Mouse (Mus musculus): ENCODE results near the gene Ctsz.

Gene Ctsz

DNA sequence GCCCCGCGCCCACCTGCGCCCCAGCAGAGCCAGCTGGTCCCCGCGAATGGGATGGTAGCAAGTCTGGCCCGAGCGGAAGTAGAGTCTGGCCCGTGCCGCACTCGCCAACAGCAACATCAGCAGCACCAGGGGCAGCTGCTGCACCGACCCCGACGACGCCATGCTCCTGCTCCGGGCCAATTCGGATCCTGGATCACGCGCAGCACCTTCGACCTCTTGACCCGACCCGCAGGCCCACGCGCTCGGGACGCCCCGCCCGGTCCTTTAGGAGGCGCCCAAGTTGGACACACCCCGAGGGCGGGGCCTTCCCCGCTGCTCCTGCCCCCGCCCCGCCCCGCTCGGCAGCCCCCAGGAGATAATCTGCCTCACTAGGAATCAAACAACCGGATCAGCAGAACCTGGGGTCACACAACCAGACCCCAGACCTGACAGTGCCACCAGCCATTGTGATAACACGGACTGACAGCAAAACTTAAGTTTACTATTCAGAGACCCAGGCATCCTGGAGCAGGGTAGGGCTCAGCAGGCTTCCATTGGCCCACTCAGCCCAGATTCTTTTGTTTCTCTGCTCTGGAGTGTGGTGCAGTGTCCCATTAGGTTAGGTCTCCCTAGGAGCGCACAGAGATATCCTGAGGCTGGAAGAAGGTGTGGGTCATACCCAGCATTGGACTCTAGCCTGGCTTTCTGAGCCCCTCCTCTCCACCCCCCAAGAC lies at the start of gene Ctsz:
Gene Ctsz, minus strand, starts transcription at position 303 of the 713 bp plus-strand sequence.
- ChIA-PET POLR2A (interaction anchor here (0.6 to 3.0 kb wide), 9 partner anchors 11 to 236 kb away, joined by 3 to 15 read pairs (median 3); partner anchors contain the start of gene Atp5e (in 2 of the 4)), CTCF (interaction anchor here in 2 of 4 experiments (0.5 to 0.6 kb wide), 2 partner anchors 33 to 1666 kb away, joined by 3 to 5 read pairs; no protein-coding TSS in a partner anchor)

DNA sequence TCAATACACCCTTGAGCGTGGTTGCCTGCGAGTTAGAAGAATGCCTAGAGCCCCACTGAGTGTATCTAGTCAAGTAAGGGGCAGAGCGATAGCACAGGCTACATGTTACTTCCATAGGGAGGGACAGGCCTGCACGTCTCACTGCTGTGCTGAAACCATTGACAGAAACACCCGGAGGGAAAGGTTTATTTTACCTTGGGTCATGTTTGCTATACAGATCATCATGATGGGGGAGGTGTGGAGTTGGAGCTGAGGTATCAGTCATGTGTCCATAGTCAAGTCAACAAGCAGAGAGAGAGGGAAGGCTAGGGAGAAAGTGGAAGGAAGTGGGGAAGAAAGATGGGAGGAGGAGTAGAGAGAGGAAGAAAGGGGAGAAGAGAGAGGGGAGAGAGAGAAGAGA lies 48.2 kb upstream of the Ctsz start:
- CTCF ChIA-PET, result no interaction called here
- POLR2A ChIA-PET, result interaction anchor here in 1 of 4 experiments (0.5 kb wide), 1 partner anchor 175 kb away, joined by 3 read pairs; no protein-coding TSS in a partner anchor

DNA sequence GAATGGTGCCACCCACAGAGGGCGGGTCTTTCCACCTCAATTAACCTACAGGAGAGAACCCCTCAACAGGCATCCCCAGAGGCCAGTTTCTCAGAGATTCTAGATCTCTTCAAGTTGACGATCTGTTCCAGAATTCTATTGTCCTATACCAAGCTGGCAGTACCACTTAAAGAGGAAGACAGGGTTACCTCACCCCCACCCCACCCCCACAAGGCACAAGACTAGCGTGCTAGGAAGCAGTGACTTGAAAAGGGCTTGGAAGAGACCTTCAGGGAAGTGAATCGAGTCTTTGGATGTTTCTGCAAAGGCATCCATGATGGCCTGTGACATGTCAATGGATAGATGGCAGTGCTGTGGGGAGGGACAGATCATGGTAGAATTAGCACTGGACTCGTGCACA lies 39.9 kb upstream of the Ctsz start:
- ChIA-PET CTCF (interaction anchor here in 1 of 4 experiments (0.5 kb wide), 1 partner anchor 914 kb away, joined by 9 read pairs; no protein-coding TSS in a partner anchor), POLR2A (interaction anchor here in 1 of 4 experiments (0.6 kb wide), 1 partner anchor 28 kb away, joined by 3 read pairs; the partner anchor contains the start of gene Tubb1)

DNA sequence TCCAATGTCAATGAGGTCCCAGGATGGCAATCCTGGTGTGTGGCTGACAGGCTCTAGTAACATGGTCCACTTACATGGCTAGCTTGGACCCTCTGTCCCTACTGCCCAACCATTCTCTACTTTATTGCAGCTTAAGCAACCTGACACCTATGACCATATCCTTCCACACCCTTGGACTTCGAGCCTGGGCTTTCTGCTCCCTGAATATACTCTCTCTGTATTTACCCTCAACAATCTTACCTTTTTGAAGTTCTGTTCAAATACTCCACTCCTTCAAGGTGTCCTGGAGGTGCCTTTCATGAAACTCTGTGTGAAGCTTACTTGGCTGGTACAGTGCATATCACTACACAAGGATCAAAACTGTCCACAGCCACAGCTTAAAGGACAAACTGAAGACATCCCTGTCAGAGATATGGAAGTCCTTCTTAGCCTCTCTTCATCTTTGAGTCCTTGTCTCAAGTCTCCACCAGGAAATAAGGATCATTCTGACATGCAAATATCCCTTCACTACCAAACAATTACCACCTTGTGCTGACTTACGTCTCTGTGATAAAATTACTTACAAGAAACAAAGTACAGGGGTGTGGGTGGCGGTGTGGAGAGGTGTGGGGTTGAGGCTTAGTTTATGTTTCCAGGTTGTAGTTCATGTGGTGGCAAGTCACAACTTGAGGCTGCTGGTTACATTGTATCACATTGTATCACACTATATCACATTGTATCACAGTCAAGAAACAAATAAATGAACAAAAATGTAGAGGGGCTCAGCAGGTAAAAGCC lies 38.9 kb upstream of the Ctsz start:
- CTCF ChIA-PET, result interaction anchor here in 1 of 4 experiments (0.7 kb wide), 1 partner anchor 13 kb away, joined by 4 read pairs; no protein-coding TSS in a partner anchor
- POLR2A ChIA-PET, result interaction anchor here in 2 of 4 experiments (1.0 to 1.1 kb wide), 2 partner anchors 13 to 15 kb away, joined by 3 to 4 read pairs; no protein-coding TSS in a partner anchor

DNA sequence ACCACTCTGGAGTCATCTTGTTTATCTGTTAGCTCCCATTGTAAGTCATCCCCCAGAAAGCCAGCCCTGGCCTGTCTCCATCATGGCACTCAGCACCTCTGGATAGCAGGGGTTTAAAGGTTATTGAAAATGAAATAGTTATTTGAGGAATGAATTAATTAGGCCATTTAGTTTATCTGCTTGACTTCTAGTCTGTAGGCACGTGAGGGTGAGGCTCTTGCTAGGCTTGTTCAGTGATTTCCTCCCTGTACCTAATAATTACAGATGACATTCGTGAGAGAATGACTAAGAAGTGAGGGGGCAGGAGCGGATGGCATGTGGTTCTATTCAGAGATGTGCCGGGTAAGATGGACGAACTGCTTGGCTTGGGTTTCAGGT lies 34.7 kb upstream of the Ctsz start:
- CTCF ChIA-PET, result no interaction called here

DNA sequence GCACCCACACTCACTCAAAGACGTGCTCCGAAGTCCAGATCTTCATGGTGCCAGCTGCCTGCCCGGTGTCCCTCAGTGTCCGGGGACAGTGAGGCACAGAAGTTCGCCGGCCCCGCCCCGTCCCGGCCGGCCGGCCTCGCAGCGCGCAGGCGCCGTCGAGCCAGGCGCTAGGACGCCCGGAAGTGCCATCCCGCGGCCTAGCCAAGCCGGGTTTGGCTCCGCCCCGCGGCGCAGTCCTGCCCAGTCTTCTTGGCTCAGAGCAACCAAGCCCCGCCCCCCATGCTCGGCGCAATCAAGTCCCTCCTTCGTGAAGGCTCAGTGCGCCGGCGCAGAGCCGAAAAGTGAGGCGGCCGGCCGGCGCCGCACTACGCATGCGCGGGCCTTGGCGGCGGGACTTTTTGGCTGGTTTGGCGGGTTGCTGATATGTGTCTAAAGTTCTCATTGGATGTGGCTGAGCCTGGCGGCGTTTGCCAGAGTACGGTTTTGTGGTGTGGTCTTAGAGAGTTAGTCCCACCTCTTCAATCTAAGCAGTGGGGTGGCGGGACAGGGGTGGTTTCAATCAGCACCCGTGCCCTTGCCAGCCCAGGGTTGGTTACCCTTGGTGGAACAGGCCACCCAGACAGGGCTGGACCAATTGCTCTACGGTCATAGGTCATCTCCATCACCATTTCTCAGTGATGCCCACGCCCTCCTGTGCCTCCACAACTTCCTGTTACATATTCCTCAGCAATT lies 34.1 kb upstream of the Ctsz start, which contains the start of gene Prelid3b:
Gene Prelid3b, minus strand, starts transcription at position 264 of the 732 bp plus-strand sequence.
- ChIA-PET CTCF (no interaction called here), POLR2A (interaction anchor here in 3 of 4 experiments (0.6 to 7.0 kb wide), 10 partner anchors 9 to 258 kb away, joined by 3 to 47 read pairs (median 3); partner anchors contain the start of genes Atp5e (in 3 of the 3) and Nelfcd (in 1 of the 3))

More for the DNA sequence above, 34.7 kb upstream of the Ctsz start:
- POLR2A ChIA-PET, result interaction anchor here in 2 of 4 experiments (0.8 to 7.0 kb wide), 8 partner anchors 11 to 177 kb away, joined by 3 to 47 read pairs (median 3); partner anchors contain the start of genes Atp5e (in 2 of the 2) and Nelfcd (in 1 of the 2)

DNA sequence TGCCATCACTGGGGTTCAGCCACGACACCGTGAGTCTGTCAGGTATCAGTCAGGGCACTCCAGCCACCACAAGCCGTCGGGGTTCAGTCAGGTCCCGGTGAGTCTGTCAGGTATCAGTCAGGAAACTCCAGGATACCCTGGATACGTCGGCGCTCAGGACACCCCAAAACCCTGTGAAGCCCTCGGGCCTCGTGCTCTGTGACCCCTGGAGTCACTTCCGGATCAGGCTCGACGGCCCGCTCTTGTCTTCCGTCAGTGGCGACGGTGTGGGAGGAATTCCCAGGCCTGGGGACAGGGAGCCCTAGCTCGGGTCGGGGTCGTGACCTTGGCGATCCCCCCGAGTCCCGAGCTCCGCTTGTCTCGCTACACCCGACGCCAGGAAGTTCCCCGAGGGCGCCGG lies 33.6 kb upstream of the Ctsz start:
- POLR2A ChIA-PET, result interaction anchor here in 3 of 4 experiments (0.6 to 7.0 kb wide), 8 partner anchors 8 to 259 kb away, joined by 3 to 47 read pairs (median 3); partner anchors contain the start of gene Atp5e (in 3 of the 3)
- CTCF ChIA-PET, result interaction anchor here in 1 of 4 experiments (0.6 kb wide), 1 partner anchor 202 kb away, joined by 3 read pairs; no protein-coding TSS in a partner anchor

DNA sequence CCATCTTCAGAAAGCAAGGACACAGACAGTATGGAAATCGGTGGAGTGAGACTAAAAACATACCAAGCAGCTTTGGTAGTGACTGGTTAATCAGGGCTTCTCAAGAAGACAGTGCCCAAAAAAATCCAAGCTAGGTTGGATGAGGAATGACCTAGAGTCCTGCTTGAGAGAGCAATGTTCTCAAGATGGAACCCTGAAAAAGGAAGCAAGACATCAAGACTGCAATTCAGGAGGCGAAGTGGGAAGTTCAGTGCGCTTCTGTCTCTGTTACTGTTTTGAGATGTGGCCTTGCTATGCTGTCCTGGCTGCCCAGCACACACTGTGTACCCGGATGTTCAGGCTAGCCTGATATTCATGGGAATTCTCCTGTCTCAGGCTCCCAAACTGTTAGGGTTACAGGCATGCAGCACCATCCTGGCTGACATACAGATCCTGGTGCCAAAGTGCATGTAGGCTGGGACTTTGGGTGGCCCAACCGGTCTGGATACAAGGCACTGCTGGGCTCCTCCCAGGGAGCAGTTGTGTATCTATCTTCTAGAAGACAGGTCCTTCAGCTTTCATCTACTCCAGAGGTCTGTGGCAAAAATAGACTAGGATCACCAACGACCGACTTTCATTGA lies 32.1 kb upstream of the Ctsz start:
- POLR2A ChIA-PET, result interaction anchor here in 2 of 4 experiments (0.6 to 7.0 kb wide), 5 partner anchors 8 to 358 kb away, joined by 3 to 47 read pairs (median 5); partner anchors contain the start of genes Atp5e (in 2 of the 2) and Tubb1 (in 1 of the 2)
- CTCF ChIA-PET, result no interaction called here

DNA sequence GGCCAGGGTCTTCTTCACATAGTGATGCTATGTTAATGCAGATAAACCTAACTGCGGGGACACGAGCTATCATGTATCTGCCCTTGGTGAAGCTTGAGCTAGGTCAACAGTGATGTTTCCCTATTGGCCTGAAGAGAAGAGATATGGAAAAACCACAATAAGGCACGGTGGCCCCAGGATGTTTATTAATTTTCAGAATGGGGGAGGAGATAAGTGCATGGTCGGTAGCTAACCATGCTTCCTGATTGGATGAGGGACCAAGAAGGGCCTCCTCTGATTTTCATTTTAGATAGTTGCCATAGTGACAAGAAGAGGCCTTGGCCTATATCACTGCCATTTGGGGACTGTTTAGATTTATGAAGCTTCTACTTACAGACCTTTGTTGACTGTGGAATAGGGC lies 31.5 kb upstream of the Ctsz start:
- POLR2A ChIA-PET, result interaction anchor here in 2 of 4 experiments (1.2 to 7.0 kb wide), 3 partner anchors 7 to 186 kb away, joined by 3 to 47 read pairs (median 40); partner anchors contain the start of gene Atp5e (in 2 of the 2)
- CTCF ChIA-PET, result no interaction called here

DNA sequence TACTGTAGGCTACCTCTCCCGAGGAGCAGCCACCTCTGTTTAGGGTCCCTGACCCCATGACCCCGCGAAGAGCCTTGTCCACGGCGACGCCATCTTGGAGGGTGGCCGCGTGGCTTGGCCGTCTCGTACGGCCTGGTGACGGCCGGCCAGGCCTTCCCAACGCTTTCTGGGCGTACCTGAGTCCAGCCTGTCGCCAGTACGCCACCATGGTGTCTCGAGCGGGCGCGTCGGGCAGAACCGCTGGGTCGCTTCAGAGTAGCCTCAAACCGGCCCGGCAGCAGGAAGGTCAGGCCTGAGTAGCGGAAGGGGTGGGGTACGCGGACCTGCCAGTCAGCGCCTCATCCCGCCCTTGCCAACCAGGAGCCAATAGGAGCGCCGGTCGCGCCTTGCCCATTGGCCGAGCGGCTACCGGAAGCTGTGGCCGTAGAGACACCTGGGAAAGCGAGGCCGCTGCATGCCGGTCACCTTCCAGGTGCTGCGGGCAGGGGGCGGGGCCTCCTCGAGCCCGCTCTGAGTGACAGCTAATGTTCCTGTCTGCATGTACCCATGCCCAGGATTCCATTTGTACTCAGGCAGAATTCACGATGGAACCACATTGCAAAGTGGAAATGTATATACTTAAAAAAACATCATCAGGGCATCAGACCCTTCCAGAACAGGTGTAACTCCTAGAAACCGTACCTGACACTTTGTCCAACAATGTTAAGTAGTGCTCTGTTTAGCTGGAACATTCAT lies 25.1 kb upstream of the Ctsz start, which contains the start of gene Atp5e:
Gene Atp5e, minus strand, starts transcription at position 317 of the 735 bp plus-strand sequence.
- ChIA-PET CTCF (interaction anchor here in 2 of 4 experiments (1.0 to 1.8 kb wide), 2 partner anchors 210 kb away, joined by 4 to 5 read pairs; no protein-coding TSS in a partner anchor), POLR2A (interaction anchor here (0.6 to 5.3 kb wide), 24 partner anchors 8 to 804 kb away, joined by 3 to 47 read pairs (median 4); partner anchors contain the start of genes Ctsz (in 2 of the 4), Prelid3b (in 2 of the 4), Tubb1 (in 2 of the 4) and Nelfcd (in 1 of the 4))

DNA sequence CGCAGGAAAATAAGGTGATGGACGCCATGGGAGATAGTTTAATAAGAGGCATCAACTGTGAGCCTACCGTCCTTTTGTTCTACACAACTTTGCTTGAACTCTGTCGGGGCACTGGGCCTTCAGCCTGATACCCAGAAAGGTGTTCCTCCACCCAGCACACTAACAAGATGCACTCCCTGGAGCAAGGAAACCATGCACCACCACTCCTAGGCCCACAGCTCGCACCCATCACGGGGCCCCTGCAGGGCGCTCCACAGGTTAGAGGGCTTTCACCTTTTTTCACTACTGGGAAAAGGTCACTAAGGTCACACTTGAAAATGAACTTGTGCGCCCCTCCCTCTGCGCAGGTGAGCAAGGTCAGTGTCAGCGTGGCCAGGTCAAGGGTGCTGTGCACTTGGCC lies 24.5 kb upstream of the Ctsz start:
- CTCF ChIA-PET, result no interaction called here
- POLR2A ChIA-PET, result interaction anchor here (0.8 to 5.3 kb wide), 15 partner anchors 9 to 804 kb away, joined by 3 to 47 read pairs (median 4); partner anchors contain the start of genes Ctsz (in 2 of the 4), Prelid3b (in 2 of the 4), Gnas (in 1 of the 4) and Nelfcd (in 1 of the 4)

DNA sequence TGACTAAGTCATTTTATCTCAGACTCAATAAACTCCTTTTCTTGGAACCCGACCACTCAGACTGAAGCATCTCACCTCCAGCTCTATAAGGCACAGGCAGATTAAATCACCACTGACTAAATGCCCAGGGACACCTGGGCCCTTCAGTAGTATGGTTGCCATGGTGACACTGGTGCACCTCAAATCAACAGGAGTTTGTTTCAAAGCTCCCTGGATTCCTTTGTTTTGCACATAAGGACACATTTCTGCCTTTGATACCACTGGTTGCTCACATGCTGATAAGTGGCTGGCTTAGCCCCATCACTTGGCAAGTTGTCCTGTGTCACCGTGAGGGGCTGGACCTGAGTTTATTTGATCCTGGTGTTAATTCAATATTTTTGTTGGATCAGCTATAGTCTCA lies 20.5 kb upstream of the Ctsz start:
- ChIA-PET POLR2A (interaction anchor here in 2 of 4 experiments (0.7 to 1.3 kb wide), 6 partner anchors 9 to 162 kb away, joined by 3 read pairs; no protein-coding TSS in a partner anchor), CTCF (interaction anchor here in 1 of 4 experiments (0.7 kb wide), 1 partner anchor 215 kb away, joined by 3 read pairs; no protein-coding TSS in a partner anchor)

DNA sequence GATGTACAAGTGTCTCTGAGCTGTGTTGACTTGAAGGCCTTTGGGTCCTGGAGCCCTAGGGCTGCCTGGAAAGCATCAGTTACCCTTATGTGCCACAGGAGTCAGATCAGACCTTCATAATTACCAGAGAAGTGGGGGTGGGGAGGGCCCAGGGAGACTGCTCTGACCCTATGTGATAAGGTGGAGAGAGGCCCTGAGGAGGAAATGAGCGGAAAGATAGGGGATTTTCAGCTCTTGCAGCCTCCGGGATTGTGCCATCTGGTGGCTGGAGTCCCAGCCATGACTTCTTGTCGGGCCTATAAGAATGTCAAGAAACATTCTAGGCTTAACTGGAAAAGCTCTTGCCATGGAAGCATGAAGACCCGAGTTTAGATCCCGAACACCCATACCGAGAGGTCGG lies 14.8 kb upstream of the Ctsz start:
- ChIA-PET CTCF (interaction anchor here in 2 of 4 experiments (1.0 to 1.6 kb wide), 2 partner anchors 141 to 142 kb away, joined by 3 to 5 read pairs; no protein-coding TSS in a partner anchor), POLR2A (interaction anchor here in 1 of 4 experiments (1.0 to 1.2 kb wide), 2 partner anchors 11 to 43 kb away, joined by 3 to 4 read pairs; partner anchors contain the start of gene Atp5e)

DNA sequence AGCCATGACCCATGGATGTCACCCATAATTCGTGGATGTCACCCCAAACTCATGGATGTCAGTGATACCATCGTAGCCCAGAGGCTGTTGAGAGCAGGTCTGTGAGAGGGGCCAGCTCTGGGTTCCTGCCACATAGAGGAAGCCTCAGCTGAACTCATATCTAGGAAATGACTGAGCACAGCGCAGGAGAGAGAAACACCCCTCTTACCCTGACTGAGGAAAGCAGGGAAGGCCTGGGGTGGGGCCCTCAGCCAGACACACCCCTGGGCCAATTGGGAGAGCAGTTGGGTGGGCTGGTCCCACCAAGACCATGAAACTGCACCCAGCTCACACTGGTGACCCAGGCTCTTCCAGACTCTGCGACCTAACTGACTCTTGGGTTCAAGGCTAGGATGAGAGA lies 11.5 kb upstream of the Ctsz start, which contains the start of gene Tubb1:
Gene Tubb1, plus strand, starts transcription at position 343 of the 400 bp plus-strand sequence.
- CTCF ChIA-PET, result no interaction called here
- POLR2A ChIA-PET, result interaction anchor here in 3 of 4 experiments (0.5 to 1.7 kb wide), 6 partner anchors 9 to 29 kb away, joined by 3 to 6 read pairs (median 3); partner anchors contain the start of gene Atp5e (in 1 of the 3)

DNA sequence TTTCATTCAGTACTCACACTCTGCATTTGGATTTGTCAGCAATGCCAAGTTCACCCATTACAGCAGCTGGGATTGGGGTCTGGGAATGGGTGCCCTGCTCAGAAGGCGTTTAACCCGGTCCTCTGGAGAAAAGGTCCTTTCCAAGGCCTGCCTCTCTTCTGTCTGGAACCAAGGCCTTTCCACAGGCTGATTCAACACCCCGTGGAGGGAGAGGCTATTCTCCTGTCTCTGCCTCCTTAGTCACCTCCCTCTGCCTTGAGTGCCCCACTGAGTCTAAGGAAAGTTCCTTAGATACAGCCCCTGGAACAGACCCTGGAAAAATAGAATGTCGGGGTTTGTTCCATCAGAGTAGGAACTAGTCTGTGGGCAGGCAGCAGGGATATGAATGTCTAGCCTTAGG lies 9.6 kb upstream of the Ctsz start:
- ChIA-PET CTCF (no interaction called here), POLR2A (no interaction called here)

DNA sequence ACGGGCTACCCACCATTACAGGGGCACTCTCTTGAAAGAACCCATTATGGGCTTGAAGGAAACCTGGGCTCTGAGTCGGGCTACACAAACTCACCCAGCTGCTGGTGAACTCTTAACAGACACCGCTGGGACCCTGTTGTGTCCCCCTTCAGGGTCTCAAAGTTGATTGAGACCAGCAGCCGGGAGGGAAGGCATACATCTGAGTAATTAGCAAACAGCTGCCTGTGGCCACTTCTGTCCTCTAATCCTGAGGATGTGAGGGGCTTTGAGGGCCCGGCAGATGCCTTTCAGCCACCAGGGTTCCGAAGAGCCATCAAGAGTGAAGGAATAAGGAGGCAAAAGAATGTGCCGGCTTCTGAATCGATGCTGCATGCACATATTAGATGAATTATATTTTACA lies 8.1 kb upstream of the Ctsz start:
- ChIA-PET CTCF (interaction anchor here in 1 of 4 experiments (0.6 kb wide), 1 partner anchor 16 kb away, joined by 3 read pairs; no protein-coding TSS in a partner anchor), POLR2A (interaction anchor here in 2 of 4 experiments (0.9 to 1.2 kb wide), 2 partner anchors 17 kb away, joined by 3 read pairs; partner anchors contain the start of gene Atp5e (in 1 of the 2))

Data from embryonic stem cell, embryonic (primary cell).